Mouse (Mus musculus): Measurements from ENCODE around the gene Sh3pxd2b. TPM values are rescaled to one million over a fixed set of nuclear protein-coding genes. Genes with fewer than 3 reads are reported as not detected.
"Not testable (repeated sequence)": the region's sequence is repeated elsewhere in the genome, so short reads cannot be mapped to it uniquely, and the experiment has no call there.

Gene Sh3pxd2b
- 28.8 and 30.6 TPM in 2 replicates for polyA plus RNA-seq (2016; fragmentation: Nextera tagmentation; extraction: Ambion mirVana)

GRCm38 (mm10) chr11:32347607-32348432, at the start of gene Sh3pxd2b:
Gene Sh3pxd2b (plus strand): TSS chr11:32347820.
- Histone ChIP-seq H3K27me3 (no peaks in the 10 kb centered on the region), H3K27ac (peak within 1 kb of the TSS; percentile 87), H3K4me2 (replicated peaks) (peak within 1 kb of the TSS; percentile 70), H3K4me1 (peaks cover 24% of the 10 kb centered on the region), H3K4me3 (peak within 1 kb of the TSS; percentile 90), H3K9me3 (no peaks in the 10 kb centered on the region; the same call in 1 of the 2 replicates), H3K36me3 (peaks cover 17% of the 10 kb centered on the region), H3K9ac (peak within 1 kb of the TSS; percentile 97)
- ATAC-seq (ENCODE audit: insufficient number of reproducible peaks, insufficient read depth, low FRiP score, low TSS enrichment) = peak; percentile 55
- WGBS = under 1% methylated on average over 76 of the region's 86 CpGs

DNA sequence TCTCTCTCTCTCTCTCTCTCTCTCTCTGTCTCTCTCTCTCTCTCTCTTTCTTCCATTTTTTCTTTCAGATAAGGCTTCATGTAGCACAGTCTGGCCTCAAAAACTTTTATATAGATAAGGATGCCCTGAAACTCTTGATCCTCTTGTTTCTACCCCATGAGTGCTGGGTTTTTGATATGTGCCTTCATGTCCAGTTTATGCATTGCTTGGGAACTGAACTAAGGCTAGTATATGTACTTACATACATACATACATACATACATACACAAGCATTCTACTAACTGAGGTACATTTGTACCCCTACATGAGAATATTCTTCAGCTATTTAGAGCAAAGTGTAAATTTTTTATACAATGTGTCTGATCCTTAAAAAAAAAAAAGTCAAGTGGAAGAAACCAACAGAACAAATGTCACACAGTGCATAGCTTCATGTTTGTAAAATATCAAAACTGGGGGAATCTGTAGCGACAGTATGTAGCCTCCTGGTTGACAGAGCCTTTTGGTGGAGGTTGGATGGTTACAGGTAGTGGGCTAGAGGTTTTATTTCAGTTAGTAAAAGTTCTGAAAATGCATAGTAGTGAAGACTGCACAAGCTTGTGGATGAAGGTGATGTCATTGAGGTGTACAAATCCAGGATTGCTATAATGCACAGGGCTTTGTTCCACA, 49.6 kb upstream of the Sh3pxd2b start:
- H3K9me3 ChIP-seq = no peaks in the 10 kb centered on the region
- no peak overlapping the region for H3K4me3 ChIP-seq
- ATAC-seq (ENCODE audit: insufficient number of reproducible peaks, insufficient read depth, low FRiP score, low TSS enrichment) = no peak
- no peaks in the 10 kb centered on the region for H3K36me3 ChIP-seq
- 81% methylated on average over 1 of the region's 1 CpGs for WGBS
- no peak overlapping the region for H3K4me2 ChIP-seq (replicated peaks)
- H3K9ac ChIP-seq = no peak overlapping the region
- H3K4me1 ChIP-seq = no peaks in the 10 kb centered on the region
- no peak overlapping the region for H3K27ac ChIP-seq
- H3K27me3 ChIP-seq = peaks cover 13% of the 10 kb centered on the region; the same call in 1 of the 2 replicates

- Histone ChIP-seq H3K9me3 (no peaks in the 10 kb centered on the region), H3K9ac (no peak overlapping the region), H3K36me3 (no peaks in the 10 kb centered on the region), H3K27me3 (peaks cover 13% of the 10 kb centered on the region; the same call in 1 of the 2 replicates), H3K4me2 (replicated peaks) (no peak overlapping the region), H3K27ac (no peak overlapping the region), H3K4me1 (no peaks in the 10 kb centered on the region), H3K4me3 (no peak overlapping the region)
- no peak for ATAC-seq (ENCODE audit: insufficient number of reproducible peaks, insufficient read depth, low FRiP score, low TSS enrichment)
- WGBS = 88% methylated on average over 2 of the region's 2 CpGs
These were observed 49.1 kb upstream of the Sh3pxd2b start for GRCm38 (mm10) chr11:32298532-32298918.

DNA sequence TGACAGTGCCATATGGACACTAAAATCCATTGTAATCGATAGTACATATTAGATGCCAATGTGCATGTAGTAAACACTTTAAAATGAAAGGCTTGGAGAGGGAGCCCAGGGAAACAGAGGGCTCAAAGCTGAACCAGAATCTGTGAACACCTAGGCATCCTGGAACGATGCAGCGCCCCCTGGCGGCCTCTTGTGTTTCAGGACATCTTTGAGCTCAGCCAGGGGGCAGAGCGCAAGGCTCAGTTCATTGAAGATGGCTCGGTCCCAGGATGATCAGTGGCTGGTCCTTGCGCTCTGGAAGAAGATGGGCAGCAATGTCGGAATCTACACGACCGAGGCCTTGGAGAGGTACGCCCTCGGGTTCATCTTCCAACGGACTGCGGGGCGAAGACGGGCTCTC, 47.8 kb upstream of the Sh3pxd2b start, which contains the start of gene Hbq1a:
Gene Hbq1a (plus strand): TSS at position 205 of the 400 bp plus-strand sequence.
- H3K4me3 ChIP-seq = not testable (repeated sequence)

GRCm38 (mm10) chr11:32300279-32301267, 47.0 kb upstream of the Sh3pxd2b start:
- H3K9me3 ChIP-seq = no peaks in the 10 kb centered on the region
- no peak overlapping the region for H3K4me3 ChIP-seq
- H3K27me3 ChIP-seq = peaks cover 11% of the 10 kb centered on the region; the same call in 1 of the 2 replicates
- peak overlapping the region; percentile 43 for H3K4me2 ChIP-seq (replicated peaks)
- no peak overlapping the region for H3K27ac ChIP-seq
- ATAC-seq (ENCODE audit: insufficient number of reproducible peaks, insufficient read depth, low FRiP score, low TSS enrichment) = no peak
- H3K9ac ChIP-seq = no peak overlapping the region
- no peaks in the 10 kb centered on the region for H3K36me3 ChIP-seq
- no peaks in the 10 kb centered on the region for H3K4me1 ChIP-seq
- 56% methylated on average over 15 of the region's 17 CpGs for WGBS

More for the DNA sequence above, 47.8 kb upstream of the Sh3pxd2b start, which contains the start of gene Hbq1a:
- not testable (repeated sequence) for H3K36me3 ChIP-seq; H3K4me1 ChIP-seq; H3K9ac ChIP-seq; ATAC-seq (ENCODE audit: insufficient number of reproducible peaks, insufficient read depth, low FRiP score, low TSS enrichment); H3K9me3 ChIP-seq; H3K27ac ChIP-seq
- peak within 1 kb of the TSS; percentile 43 for H3K4me2 ChIP-seq (replicated peaks)
- WGBS = 5% methylated on average over 16 of the region's 16 CpGs
- H3K27me3 ChIP-seq = peaks cover 11% of the 10 kb centered on the region; the same call in 1 of the 2 replicates

DNA sequence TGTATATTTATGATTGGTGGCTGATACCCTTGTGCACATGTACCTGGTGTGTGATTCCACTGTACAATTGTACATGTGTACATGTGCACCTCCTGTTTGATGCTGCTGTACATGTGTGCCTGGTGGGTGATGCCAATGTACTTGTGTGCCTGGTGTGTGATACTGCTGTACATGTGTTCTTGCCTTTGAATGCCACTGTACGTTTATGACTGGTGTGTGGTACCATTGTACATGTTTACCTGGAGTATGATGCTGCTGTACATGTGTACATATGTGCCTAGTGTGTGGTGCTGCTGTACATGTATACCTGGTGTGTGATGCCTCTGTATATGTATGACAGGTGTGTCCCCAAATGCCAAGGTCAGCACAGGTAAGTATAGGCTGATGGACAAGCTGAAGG, 46.1 kb upstream of the Sh3pxd2b start:
- Histone ChIP-seq H3K27ac (no peak overlapping the region), H3K9me3 (no peaks in the 10 kb centered on the region), H3K36me3 (no peaks in the 10 kb centered on the region), H3K4me3 (no peak overlapping the region), H3K4me2 (replicated peaks) (no peak overlapping the region), H3K27me3 (peaks cover 11% of the 10 kb centered on the region; the same call in 1 of the 2 replicates), H3K9ac (no peak overlapping the region), H3K4me1 (no peaks in the 10 kb centered on the region)
- 57% methylated on average over 1 of the region's 1 CpGs for WGBS
- no peak for ATAC-seq (ENCODE audit: insufficient number of reproducible peaks, insufficient read depth, low FRiP score, low TSS enrichment)

- H3K4me2 ChIP-seq (replicated peaks) = no peak overlapping the region
- H3K36me3 ChIP-seq = no peaks in the 10 kb centered on the region
- no peaks in the 10 kb centered on the region for H3K9me3 ChIP-seq
- WGBS = 26% methylated on average over 2 of the region's 2 CpGs
- ATAC-seq (ENCODE audit: insufficient number of reproducible peaks, insufficient read depth, low FRiP score, low TSS enrichment) = no peak
- no peak overlapping the region for H3K9ac ChIP-seq
- H3K27me3 ChIP-seq = peaks cover 11% of the 10 kb centered on the region; the same call in 1 of the 2 replicates
- H3K4me3 ChIP-seq = no peak overlapping the region
- no peaks in the 10 kb centered on the region for H3K4me1 ChIP-seq
- H3K27ac ChIP-seq = no peak overlapping the region
These were observed 44.7 kb upstream of the Sh3pxd2b start for GRCm38 (mm10) chr11:32302824-32303419.

DNA sequence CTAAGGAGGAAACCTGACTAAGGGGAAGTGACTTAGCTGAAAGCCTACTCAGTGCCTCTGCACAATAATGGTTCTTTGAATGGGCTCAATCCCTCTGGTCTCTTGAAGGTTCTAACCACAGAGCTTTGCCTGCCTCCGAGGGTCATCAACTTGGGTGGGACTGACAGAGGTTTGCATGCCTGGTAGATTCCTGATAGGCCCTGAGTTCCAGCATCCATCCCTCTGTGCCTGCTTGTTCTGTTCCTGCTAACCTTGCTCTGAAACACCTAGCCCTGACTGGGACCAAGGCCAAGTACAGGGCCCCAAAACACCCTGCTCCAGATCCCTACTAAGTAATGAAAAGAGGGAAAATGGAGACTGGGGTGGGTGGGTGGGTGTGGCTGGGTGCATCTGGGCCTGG, 44.2 kb upstream of the Sh3pxd2b start:
- no peak overlapping the region for H3K9ac ChIP-seq
- H3K27ac ChIP-seq = no peak overlapping the region
- no peak overlapping the region for H3K4me3 ChIP-seq
- WGBS = 69% methylated on average over 1 of the region's 1 CpGs
- H3K9me3 ChIP-seq = no peaks in the 10 kb centered on the region
- no peak overlapping the region for H3K4me2 ChIP-seq (replicated peaks)
- H3K27me3 ChIP-seq = peaks cover 11% of the 10 kb centered on the region; the same call in 1 of the 2 replicates
- H3K36me3 ChIP-seq = no peaks in the 10 kb centered on the region
- no peak for ATAC-seq (ENCODE audit: insufficient number of reproducible peaks, insufficient read depth, low FRiP score, low TSS enrichment)
- H3K4me1 ChIP-seq = no peaks in the 10 kb centered on the region

- H3K9ac ChIP-seq = no peak overlapping the region
- no peak for ATAC-seq (ENCODE audit: insufficient number of reproducible peaks, insufficient read depth, low FRiP score, low TSS enrichment)
- no peaks in the 10 kb centered on the region for H3K27me3 ChIP-seq
- no peaks in the 10 kb centered on the region for H3K36me3 ChIP-seq
- H3K4me1 ChIP-seq = no peaks in the 10 kb centered on the region
- H3K9me3 ChIP-seq = no peaks in the 10 kb centered on the region
- H3K4me2 ChIP-seq (replicated peaks) = no peak overlapping the region
- WGBS = 77% methylated on average over 1 of the region's 1 CpGs
- H3K4me3 ChIP-seq = no peak overlapping the region
- no peak overlapping the region for H3K27ac ChIP-seq
These were observed 40.6 kb upstream of the Sh3pxd2b start for GRCm38 (mm10) chr11:32307006-32307405.

DNA sequence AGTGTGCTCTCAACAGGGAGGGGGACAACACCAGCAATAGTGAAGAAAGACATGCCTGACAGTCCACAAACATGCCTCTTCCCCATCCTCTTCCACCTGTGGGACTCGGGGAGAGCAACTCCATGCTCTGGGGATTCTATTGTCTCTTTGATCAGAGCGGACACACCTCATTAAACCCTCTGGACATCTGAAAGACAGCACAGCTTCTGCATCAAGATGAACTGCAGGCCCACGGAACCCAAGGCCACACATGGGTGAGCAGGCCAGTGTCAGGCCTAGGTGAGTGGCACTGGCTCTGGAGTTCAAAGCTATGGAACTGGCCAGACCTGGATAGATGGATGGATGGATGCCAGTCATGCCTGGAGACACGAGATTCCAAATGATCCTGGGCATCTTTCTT, 38.2 kb upstream of the Sh3pxd2b start:
- no peak for ATAC-seq (ENCODE audit: insufficient number of reproducible peaks, insufficient read depth, low FRiP score, low TSS enrichment)
- H3K4me3 ChIP-seq = no peak overlapping the region
- H3K4me2 ChIP-seq (replicated peaks) = no peak overlapping the region
- no peaks in the 10 kb centered on the region for H3K27me3 ChIP-seq
- WGBS = 55% methylated on average over 4 of the region's 4 CpGs
- H3K9ac ChIP-seq = no peak overlapping the region
- no peaks in the 10 kb centered on the region for H3K36me3 ChIP-seq
- H3K9me3 ChIP-seq = no peaks in the 10 kb centered on the region
- H3K4me1 ChIP-seq = no peaks in the 10 kb centered on the region
- H3K27ac ChIP-seq = no peak overlapping the region

GRCm38 (mm10) chr11:32309928-32310327, 37.7 kb upstream of the Sh3pxd2b start:
- no peak for ATAC-seq (ENCODE audit: insufficient number of reproducible peaks, insufficient read depth, low FRiP score, low TSS enrichment)
- H3K9ac ChIP-seq = no peak overlapping the region
- WGBS = 64% methylated on average over 3 of the region's 3 CpGs

More at GRCm38 (mm10) chr11:32309928-32310327, 37.7 kb upstream of the Sh3pxd2b start:
- H3K4me3 ChIP-seq = no peak overlapping the region
- H3K27me3 ChIP-seq = no peaks in the 10 kb centered on the region
- no peaks in the 10 kb centered on the region for H3K36me3 ChIP-seq
- H3K4me1 ChIP-seq = no peaks in the 10 kb centered on the region
- H3K4me2 ChIP-seq (replicated peaks) = no peak overlapping the region
- no peak overlapping the region for H3K27ac ChIP-seq
- no peaks in the 10 kb centered on the region for H3K9me3 ChIP-seq
